Mouse (Mus musculus): ENCODE results near the gene Ccl24. TPM values are rescaled to one million over a fixed set of nuclear protein-coding genes. Genes with fewer than 3 reads are reported as not detected.
A peak's percentile ranks its signal among the peaks of the same experiment; 100 is the strongest.

Ccl24 gene
- polyA plus RNA-seq, 1 experiment from 2014 or later: 1.3 TPM

DNA sequence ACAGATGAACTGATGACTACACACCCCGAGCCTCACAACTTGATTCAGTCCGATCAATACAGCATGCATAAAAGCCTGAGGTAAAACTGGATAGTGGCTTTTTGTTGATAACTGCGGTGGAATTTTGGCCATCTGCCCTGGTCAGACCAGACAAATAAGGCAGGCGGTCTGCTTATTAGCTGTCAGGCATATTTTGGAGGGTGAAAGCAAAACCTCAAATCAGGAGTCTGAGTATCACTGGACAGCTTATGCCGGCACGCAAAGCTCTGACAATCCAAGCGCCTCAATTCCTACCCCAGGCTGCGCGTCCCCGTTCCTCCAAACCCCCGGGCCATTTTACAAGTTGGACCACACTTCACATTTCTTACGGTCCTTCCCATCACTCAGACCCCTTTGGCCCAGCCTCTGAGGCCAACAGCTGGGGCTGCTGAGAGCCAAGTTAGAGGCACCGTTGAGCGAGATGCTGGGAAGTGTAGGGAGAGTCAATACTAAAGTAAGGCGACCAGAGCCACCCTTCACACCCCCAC is 28.8 kb downstream of the Ccl24 start:
- peak; percentile 44 for DNase-seq (ENCODE audit: low spot score)
- peaks cover 8% of the 10 kb centered on the region; the same call in 1 of the 2 replicates for H3K4me1 ChIP-seq (ENCODE audit: control insufficient read depth, insufficient read depth, low read length)
- peak overlapping the region; percentile 71 for H3K9ac ChIP-seq (ENCODE audit: low read length)
- 0 out of 2 replicates have a peak, but pooled peaks cover 2% of the 10 kb centered on the region for H3K27me3 ChIP-seq (ENCODE audit: control insufficient read depth, insufficient read depth, low read length)
- H3K4me2 ChIP-seq (ENCODE audit: low read depth, severe bottlenecking): peak overlapping the region; percentile 96
- H3K4me3 ChIP-seq (ENCODE audit: low read depth, low read length): peak overlapping the region; percentile 76
- no peaks in the 10 kb centered on the region for H3K36me3 ChIP-seq (ENCODE audit: control insufficient read depth, insufficient read depth, low read length)
- no peaks in the 10 kb centered on the region for H3K9me3 ChIP-seq (ENCODE audit: control insufficient read depth, low read length)
- no peak for ATAC-seq (ENCODE audit: insufficient number of reproducible peaks, low FRiP score, low TSS enrichment, low read depth)
- WGBS: 8% methylated on average over 15 of the region's 15 CpGs
- no peak overlapping the region for H3K27ac ChIP-seq (replicated peaks; ENCODE audit: low read depth, low read length)

GRCm38 (mm10) chr5:135537794-135538214 is 35.0 kb downstream of the Ccl24 start:
- no peak for ATAC-seq (ENCODE audit: insufficient number of reproducible peaks, low FRiP score, low TSS enrichment, low read depth)
- no peaks in the 10 kb centered on the region for H3K9me3 ChIP-seq (ENCODE audit: control insufficient read depth, low read length)
- H3K9ac ChIP-seq (ENCODE audit: low read length): no peak overlapping the region
- H3K4me3 ChIP-seq (ENCODE audit: low read depth, low read length): no peak overlapping the region
- H3K4me2 ChIP-seq (ENCODE audit: low read depth, severe bottlenecking): no peak overlapping the region
- WGBS: 84% methylated on average over 10 of the region's 10 CpGs
- H3K4me1 ChIP-seq (ENCODE audit: control insufficient read depth, insufficient read depth, low read length): no peaks in the 10 kb centered on the region
- H3K36me3 ChIP-seq (ENCODE audit: control insufficient read depth, insufficient read depth, low read length): no peaks in the 10 kb centered on the region
- no peak for DNase-seq (ENCODE audit: low spot score)
- no peak overlapping the region for H3K27ac ChIP-seq (replicated peaks; ENCODE audit: low read depth, low read length)
- H3K27me3 ChIP-seq (ENCODE audit: control insufficient read depth, insufficient read depth, low read length): no peaks in the 10 kb centered on the region

DNA sequence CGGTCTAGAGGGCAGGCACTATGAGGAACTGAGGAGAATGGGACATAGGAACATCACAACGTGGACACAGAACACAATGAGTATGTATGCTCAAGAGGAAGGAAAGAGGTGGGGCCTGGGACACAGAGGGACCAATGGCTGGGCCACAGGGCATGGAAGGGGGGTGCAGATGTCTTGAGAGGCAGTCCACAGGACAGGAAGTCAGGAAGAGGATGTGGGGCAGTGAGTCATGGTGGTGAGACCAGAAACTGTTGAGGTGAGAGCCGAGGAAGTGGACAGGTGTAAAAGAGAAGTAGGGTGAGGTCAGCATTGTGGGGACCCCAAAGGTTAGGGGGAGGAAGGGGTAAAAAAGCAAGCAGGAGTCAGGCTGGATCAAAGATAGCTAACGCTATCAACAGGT is 35.5 kb downstream of the Ccl24 start:
- WGBS: 77% methylated on average over 4 of the region's 4 CpGs

GRCm38 (mm10) chr5:135535867-135536266 is 37.0 kb downstream of the Ccl24 start:
- no peak overlapping the region for H3K9ac ChIP-seq (ENCODE audit: low read length)
- H3K27ac ChIP-seq (replicated peaks; ENCODE audit: low read depth, low read length): no peak overlapping the region
- H3K4me3 ChIP-seq (ENCODE audit: low read depth, low read length): no peak overlapping the region
- H3K27me3 ChIP-seq (ENCODE audit: control insufficient read depth, insufficient read depth, low read length): no peaks in the 10 kb centered on the region
- ATAC-seq (ENCODE audit: insufficient number of reproducible peaks, low FRiP score, low TSS enrichment, low read depth): no peak
- H3K4me1 ChIP-seq (ENCODE audit: control insufficient read depth, insufficient read depth, low read length): no peaks in the 10 kb centered on the region
- H3K36me3 ChIP-seq (ENCODE audit: control insufficient read depth, insufficient read depth, low read length): no peaks in the 10 kb centered on the region
- no peaks in the 10 kb centered on the region for H3K9me3 ChIP-seq (ENCODE audit: control insufficient read depth, low read length)
- H3K4me2 ChIP-seq (ENCODE audit: low read depth, severe bottlenecking): no peak overlapping the region
- no peak for DNase-seq (ENCODE audit: low spot score)

More for the DNA sequence above, 35.5 kb downstream of the Ccl24 start:
- DNase-seq (ENCODE audit: low spot score) (no peak), ATAC-seq (ENCODE audit: insufficient number of reproducible peaks, low FRiP score, low TSS enrichment, low read depth) (no peak)
- Histone ChIP-seq H3K4me2 (ENCODE audit: low read depth, severe bottlenecking) (no peak overlapping the region), H3K27me3 (ENCODE audit: control insufficient read depth, insufficient read depth, low read length) (no peaks in the 10 kb centered on the region), H3K9me3 (ENCODE audit: control insufficient read depth, low read length) (no peaks in the 10 kb centered on the region), H3K36me3 (ENCODE audit: control insufficient read depth, insufficient read depth, low read length) (no peaks in the 10 kb centered on the region), H3K27ac (replicated peaks; ENCODE audit: low read depth, low read length) (no peak overlapping the region), H3K9ac (ENCODE audit: low read length) (no peak overlapping the region), H3K4me1 (ENCODE audit: control insufficient read depth, insufficient read depth, low read length) (no peaks in the 10 kb centered on the region), H3K4me3 (ENCODE audit: low read depth, low read length) (no peak overlapping the region)

DNA sequence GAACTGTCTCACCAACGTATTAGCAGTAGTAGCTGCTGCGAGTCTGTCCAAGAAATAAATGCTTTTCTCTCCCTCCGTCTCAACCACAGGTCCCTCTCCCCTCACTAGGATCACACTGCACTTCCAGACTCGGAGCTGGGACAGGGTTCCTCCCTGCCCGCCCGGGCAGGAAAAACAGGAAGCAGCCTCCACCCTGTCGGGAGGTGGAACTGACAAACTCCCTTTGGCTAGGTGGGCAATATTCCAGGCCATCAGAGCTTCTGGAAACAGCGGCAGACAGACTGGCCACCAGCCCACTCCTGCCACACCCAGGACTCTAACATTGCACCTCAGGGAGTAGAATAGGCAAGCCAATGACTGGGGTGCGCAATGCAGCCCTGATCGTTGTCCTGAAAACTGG is 39.4 kb downstream of the Ccl24 start:
- ATAC-seq (ENCODE audit: insufficient number of reproducible peaks, low FRiP score, low TSS enrichment, low read depth) (no peak), DNase-seq (ENCODE audit: low spot score) (no peak)
- H3K9me3 ChIP-seq (ENCODE audit: control insufficient read depth, low read length): no peaks in the 10 kb centered on the region
- H3K27ac ChIP-seq (replicated peaks; ENCODE audit: low read depth, low read length): no peak overlapping the region
- no peaks in the 10 kb centered on the region for H3K27me3 ChIP-seq (ENCODE audit: control insufficient read depth, insufficient read depth, low read length)
- H3K9ac ChIP-seq (ENCODE audit: low read length): no peak overlapping the region
- no peak overlapping the region for H3K4me2 ChIP-seq (ENCODE audit: low read depth, severe bottlenecking)
- H3K4me1 ChIP-seq (ENCODE audit: control insufficient read depth, insufficient read depth, low read length): no peaks in the 10 kb centered on the region
- no peaks in the 10 kb centered on the region for H3K36me3 ChIP-seq (ENCODE audit: control insufficient read depth, insufficient read depth, low read length)
- 82% methylated on average over 10 of the region's 10 CpGs for WGBS
- no peak overlapping the region for H3K4me3 ChIP-seq (ENCODE audit: low read depth, low read length)

DNA sequence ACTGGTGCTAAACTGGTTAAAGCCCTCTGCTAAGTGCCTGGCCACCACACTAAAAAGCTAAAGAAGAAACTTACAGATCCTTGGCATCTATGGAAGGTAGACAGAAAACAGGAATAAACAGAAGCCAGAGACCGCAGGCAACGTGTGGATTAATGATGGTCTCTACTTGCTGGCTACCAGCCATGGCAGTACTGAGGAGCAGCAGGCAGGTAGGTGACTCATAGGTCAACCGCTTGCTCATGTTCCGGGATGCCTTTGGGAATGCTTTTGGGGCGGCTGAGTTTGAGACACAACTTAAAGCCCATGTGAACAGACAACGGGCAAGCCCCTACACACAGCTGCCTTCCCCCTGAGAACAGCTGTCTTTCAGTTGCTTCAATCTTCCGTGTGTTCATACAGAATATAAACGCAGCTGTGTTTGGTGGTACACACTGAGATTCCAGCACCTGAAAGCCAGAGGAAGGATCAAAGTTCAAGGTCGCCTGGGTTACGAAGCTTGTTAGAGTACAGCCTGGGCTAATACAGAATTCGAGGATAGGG is 41.5 kb downstream of the Ccl24 start:
- H3K9me3 ChIP-seq (ENCODE audit: control insufficient read depth, low read length): no peaks in the 10 kb centered on the region
- 85% methylated on average over 11 of the region's 11 CpGs for WGBS
- H3K27ac ChIP-seq (replicated peaks; ENCODE audit: low read depth, low read length): no peak overlapping the region
- DNase-seq (ENCODE audit: low spot score) (no peak), ATAC-seq (ENCODE audit: insufficient number of reproducible peaks, low FRiP score, low TSS enrichment, low read depth) (no peak)
- H3K4me3 ChIP-seq (ENCODE audit: low read depth, low read length): no peak overlapping the region
- no peak overlapping the region for H3K9ac ChIP-seq (ENCODE audit: low read length)
- no peaks in the 10 kb centered on the region for H3K36me3 ChIP-seq (ENCODE audit: control insufficient read depth, insufficient read depth, low read length)
- H3K4me1 ChIP-seq (ENCODE audit: control insufficient read depth, insufficient read depth, low read length): no peaks in the 10 kb centered on the region
- no peaks in the 10 kb centered on the region for H3K27me3 ChIP-seq (ENCODE audit: control insufficient read depth, insufficient read depth, low read length)
- no peak overlapping the region for H3K4me2 ChIP-seq (ENCODE audit: low read depth, severe bottlenecking)

DNA sequence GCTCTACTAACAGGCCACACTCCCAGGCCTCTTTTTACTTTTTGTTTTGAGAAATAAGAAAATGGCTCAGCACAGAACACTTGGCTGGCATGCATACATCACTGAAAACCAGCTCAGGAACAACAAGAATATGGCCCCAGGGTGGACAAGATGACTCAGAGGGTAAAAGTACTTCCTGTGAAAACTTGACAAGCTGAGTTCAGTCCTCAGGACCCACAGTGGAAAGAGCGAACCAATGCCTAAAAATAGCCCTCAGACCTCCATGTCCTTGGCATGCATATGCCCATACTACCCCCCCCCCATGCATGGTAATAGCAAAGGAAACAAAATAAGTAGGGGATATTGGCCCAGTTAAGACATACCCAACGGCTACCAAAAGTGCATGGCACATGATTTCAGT is 42.9 kb downstream of the Ccl24 start:
- WGBS: 85% methylated on average over 2 of the region's 2 CpGs
- no peak overlapping the region for H3K9ac ChIP-seq (ENCODE audit: low read length)
- H3K4me1 ChIP-seq (ENCODE audit: control insufficient read depth, insufficient read depth, low read length): no peaks in the 10 kb centered on the region
- H3K9me3 ChIP-seq (ENCODE audit: control insufficient read depth, low read length): no peaks in the 10 kb centered on the region
- no peak overlapping the region for H3K4me3 ChIP-seq (ENCODE audit: low read depth, low read length)
- no peak overlapping the region for H3K27ac ChIP-seq (replicated peaks; ENCODE audit: low read depth, low read length)
- ATAC-seq (ENCODE audit: insufficient number of reproducible peaks, low FRiP score, low TSS enrichment, low read depth): no peak
- no peak for DNase-seq (ENCODE audit: low spot score)
- H3K4me2 ChIP-seq (ENCODE audit: low read depth, severe bottlenecking): no peak overlapping the region
- no peaks in the 10 kb centered on the region for H3K36me3 ChIP-seq (ENCODE audit: control insufficient read depth, insufficient read depth, low read length)
- H3K27me3 ChIP-seq (ENCODE audit: control insufficient read depth, insufficient read depth, low read length): no peaks in the 10 kb centered on the region

GRCm38 (mm10) chr5:135529310-135529709 is 43.5 kb downstream of the Ccl24 start:
- Histone ChIP-seq H3K27me3 (ENCODE audit: control insufficient read depth, insufficient read depth, low read length) (no peaks in the 10 kb centered on the region), H3K4me3 (ENCODE audit: low read depth, low read length) (no peak overlapping the region), H3K4me1 (ENCODE audit: control insufficient read depth, insufficient read depth, low read length) (no peaks in the 10 kb centered on the region), H3K4me2 (ENCODE audit: low read depth, severe bottlenecking) (no peak overlapping the region), H3K27ac (replicated peaks; ENCODE audit: low read depth, low read length) (no peak overlapping the region), H3K9me3 (ENCODE audit: control insufficient read depth, low read length) (no peaks in the 10 kb centered on the region), H3K36me3 (ENCODE audit: control insufficient read depth, insufficient read depth, low read length) (no peaks in the 10 kb centered on the region), H3K9ac (ENCODE audit: low read length) (no peak overlapping the region)
- ATAC-seq (ENCODE audit: insufficient number of reproducible peaks, low FRiP score, low TSS enrichment, low read depth) (no peak), DNase-seq (ENCODE audit: low spot score) (no peak)
- WGBS: 76% methylated on average over 3 of the region's 3 CpGs

- ATAC-seq (ENCODE audit: insufficient number of reproducible peaks, low FRiP score, low TSS enrichment, low read depth): no peak
- H3K4me3 ChIP-seq (ENCODE audit: low read depth, low read length): no peak overlapping the region
- WGBS: 37% methylated on average over 7 of the region's 7 CpGs
- no peak overlapping the region for H3K9ac ChIP-seq (ENCODE audit: low read length)
- DNase-seq (ENCODE audit: low spot score): no peak
- no peak overlapping the region for H3K27ac ChIP-seq (replicated peaks; ENCODE audit: low read depth, low read length)
- H3K4me2 ChIP-seq (ENCODE audit: low read depth, severe bottlenecking): no peak overlapping the region
- H3K9me3 ChIP-seq (ENCODE audit: control insufficient read depth, low read length): no peaks in the 10 kb centered on the region
- no peaks in the 10 kb centered on the region for H3K36me3 ChIP-seq (ENCODE audit: control insufficient read depth, insufficient read depth, low read length)
- no peaks in the 10 kb centered on the region for H3K4me1 ChIP-seq (ENCODE audit: control insufficient read depth, insufficient read depth, low read length)
- H3K27me3 ChIP-seq (ENCODE audit: control insufficient read depth, insufficient read depth, low read length): no peaks in the 10 kb centered on the region
Measured at GRCm38 (mm10) chr5:135527986-135528385, 44.9 kb downstream of the Ccl24 start.

All from limb, embryonic 11.5 days (tissue).